Mouse (Mus musculus): ENCODE measurements around the gene Nom1.
A peak's percentile ranks its signal among the peaks of the same experiment; 100 is the strongest.
"Not testable (repeated sequence)": the region's sequence is repeated elsewhere in the genome, so short reads cannot be mapped to it uniquely, and the experiment has no call there.

Nom1 gene

DNA sequence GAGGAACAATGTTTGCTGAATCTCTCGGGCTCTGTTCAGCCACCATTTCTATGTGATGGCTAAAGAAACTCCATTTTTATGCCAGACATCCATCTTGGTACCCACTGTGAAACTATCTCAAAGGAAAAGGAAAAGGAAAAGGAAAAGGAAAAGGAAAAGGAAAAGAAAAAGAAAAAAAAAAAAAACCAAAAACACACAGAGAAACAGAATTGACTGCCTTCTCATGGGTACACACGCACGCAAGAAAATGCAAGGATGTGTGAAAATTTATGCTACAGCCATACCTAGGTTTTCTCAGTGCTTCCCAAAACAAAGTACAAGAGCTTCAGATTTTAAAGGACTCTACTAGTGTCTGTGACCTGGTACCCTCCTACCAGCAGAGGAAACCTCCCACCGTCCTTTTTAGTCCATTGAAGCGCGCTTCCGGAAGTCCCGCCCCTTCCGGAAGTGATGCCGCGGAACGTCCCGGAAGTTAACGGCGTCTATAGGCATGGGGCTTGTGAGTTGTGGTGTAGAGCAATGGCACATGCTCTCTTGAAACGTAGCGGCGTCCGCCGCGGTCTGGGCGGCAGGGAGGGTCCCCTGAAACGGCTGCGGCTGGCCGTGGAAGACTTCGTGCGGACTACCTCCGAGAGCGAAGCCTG lies at the start of gene Nom1:
Gene Nom1, plus strand, starts transcription at position 437 of the 644 bp plus-strand sequence.
- DNase-seq (ENCODE audit: low spot score in 2 of 2), result peak; percentile 82 to 84

DNA sequence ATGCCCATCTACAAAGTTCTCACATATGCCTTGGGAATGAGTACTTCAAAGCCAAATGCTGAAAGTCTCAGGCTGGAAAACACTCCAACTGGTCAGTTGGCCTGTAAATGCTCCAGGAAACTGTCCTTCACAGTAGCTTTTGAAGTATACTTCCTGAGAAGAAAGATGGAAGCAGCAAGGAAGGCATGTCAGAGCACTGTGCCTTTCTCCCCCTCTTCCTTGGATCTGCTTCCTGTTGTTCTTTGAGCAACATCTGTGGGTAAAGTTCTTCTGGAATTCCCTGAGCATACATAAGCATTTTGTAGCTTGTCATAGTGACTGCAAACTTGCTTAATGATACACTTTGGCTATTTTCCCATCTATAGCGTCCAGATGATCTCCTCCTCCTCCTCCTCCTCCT lies 46.9 kb upstream of the Nom1 start:
- DNase-seq (ENCODE audit: low spot score in 2 of 2), result no peak

DNA sequence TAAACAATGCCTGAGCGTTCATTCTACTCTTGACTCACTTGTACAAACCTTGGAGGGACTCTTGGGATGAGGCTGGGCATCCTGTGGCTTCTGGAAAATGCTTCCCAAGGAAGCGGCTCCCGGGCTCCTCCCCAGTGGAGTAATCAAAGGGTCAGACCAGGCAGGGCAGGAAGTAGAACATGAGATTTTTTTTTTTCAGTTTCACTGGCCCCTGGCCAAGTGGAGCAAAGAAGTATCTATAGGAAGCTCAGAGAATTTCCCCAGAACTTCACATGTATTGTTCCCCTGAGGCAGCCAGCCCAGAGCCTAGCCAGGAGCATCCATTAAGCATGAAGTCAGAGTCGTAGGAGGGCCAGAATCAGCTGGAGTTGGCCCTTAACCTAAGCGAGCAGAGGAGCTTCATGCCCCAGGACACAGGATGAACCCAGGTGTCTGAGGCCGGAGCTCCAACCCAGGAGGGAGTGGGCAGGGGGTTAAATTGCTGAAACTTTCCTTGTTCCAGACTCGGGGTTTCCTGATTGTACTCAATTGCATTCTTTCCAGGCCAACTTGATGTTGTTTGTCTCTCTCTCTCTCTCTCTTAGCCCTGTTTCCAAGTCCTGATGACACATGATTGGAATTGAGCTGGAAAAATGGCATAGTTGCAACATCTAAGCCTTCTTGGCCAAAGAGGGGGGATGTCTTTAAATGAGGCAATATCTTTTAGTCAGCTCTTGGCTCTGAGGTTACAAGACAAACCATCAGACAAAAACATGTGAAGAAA lies 46.1 kb upstream of the Nom1 start:
- DNase-seq (ENCODE audit: low spot score in 2 of 2), result no peak

DNA sequence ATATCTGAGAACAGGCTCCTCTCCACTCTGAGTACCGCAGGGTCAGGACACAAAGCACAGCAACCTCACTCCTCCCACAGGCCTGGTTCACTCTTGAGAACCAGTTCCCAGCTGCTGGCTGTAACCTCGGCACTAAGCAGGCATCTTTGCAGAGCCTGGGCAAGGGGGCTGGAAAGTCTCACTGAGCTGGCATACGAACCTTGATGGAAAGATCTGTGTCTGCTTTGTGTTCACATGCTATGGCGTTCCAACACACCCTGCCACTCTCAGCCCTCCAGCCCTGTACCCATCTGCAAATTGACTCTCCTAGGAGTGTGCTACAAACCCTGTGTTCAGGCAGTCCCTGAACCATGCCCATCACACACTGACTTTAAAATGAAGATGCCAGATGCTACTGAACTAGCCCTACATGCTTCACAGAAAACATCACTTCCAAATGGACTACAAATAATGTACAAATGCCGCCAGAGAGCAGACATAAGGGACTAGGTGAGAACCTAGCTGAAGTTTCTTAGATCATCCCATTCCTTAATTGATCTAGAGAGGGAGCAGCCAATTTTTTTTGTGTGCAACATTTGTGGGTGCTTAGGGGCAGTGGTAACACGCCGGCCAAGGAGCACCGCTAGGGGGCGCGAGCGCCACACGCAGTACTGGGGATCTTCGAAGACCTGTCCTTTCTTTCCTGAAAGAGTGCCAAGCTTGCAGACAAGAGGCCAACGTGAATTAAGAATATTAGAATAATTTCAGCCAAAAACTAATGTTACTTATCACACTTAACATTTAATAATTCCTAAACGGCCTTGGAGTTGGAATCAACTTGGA lies 45.3 kb upstream of the Nom1 start:
- peak; percentile 64 to 84 for DNase-seq (ENCODE audit: low spot score in 2 of 2)

DNA sequence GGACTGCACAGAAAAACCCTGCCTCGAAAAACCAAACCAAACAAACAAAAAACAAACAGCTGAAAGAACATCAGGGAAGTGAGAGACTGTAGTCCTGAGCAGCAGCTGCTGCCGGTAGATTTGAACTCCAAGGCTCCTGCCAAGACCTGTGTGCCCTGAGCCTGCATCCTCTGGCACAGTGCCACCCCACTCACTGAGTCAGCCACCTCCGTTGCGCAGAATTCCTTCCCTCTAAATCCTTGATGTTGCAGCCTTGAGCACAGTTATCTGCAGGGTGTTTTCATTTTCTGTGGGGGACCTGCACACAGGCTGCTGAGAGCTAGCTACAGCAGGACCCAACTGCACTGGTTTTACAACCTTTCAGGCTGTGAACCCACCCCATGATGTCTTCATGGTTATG lies 36.0 kb upstream of the Nom1 start:
- DNase-seq (ENCODE audit: low spot score in 2 of 2), result no peak

DNA sequence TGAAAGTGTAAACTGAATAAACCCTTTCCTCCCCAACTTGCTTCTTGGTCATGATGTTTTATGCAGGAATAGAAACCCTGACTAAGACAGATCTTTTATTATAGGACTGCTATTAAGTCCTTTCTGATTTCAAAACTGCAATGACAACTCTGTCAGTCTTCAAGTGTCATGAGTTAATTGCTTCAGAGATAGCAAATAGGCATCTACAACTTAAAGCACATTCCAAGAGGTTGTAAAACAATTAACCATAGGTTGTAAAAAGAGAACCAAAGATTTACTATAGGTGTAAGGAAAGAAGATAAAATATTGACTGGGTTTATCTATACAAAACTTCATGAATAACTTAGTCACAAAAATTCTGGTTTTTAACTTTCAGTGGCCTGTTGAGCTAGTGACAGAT lies 23.6 kb upstream of the Nom1 start:
- DNase-seq (ENCODE audit: low spot score in 2 of 2), result no peak

DNA sequence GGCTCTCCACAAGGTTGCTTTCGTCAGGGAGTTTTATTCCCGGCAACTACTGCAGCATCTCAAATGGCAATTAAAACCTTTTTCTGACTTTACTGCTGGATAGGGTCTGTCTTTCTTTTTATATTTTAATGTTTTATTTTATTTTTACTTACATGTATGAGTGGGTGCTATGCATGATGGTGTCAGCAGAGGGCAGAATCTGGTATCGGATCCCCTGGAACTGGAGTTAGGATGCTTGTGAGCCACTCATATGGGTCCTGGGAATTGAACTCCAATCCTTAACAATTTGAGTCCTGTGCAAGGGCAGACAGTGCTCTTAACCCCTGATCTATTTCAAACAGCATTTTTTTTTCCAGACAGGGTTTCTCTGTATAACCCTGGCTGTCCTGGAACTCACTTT lies 21.4 kb upstream of the Nom1 start:
- no peak for DNase-seq (ENCODE audit: low spot score in 2 of 2)

DNA sequence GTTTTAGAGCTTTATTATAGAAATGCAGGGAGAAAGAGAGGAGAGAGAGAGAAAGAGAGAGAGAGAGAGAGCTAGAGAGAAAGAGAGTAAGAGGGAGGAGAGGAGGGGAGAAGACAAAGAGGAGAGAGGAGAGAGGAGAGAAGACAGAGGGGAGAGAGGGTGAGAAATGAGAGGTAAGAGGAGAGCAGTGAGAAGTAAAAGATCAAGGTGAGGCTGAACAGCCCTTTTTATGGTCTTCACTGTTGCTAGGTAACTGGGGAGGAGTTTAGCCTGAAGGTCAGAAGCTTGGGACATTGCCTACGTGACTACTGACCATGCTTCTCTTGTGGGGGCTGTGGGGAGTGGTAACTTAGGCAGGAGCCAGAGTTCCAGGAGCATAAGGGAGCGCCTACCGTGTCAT lies 11.1 kb upstream of the Nom1 start:
- DNase-seq (ENCODE audit: low spot score in 2 of 2), result not testable (repeated sequence)

DNA sequence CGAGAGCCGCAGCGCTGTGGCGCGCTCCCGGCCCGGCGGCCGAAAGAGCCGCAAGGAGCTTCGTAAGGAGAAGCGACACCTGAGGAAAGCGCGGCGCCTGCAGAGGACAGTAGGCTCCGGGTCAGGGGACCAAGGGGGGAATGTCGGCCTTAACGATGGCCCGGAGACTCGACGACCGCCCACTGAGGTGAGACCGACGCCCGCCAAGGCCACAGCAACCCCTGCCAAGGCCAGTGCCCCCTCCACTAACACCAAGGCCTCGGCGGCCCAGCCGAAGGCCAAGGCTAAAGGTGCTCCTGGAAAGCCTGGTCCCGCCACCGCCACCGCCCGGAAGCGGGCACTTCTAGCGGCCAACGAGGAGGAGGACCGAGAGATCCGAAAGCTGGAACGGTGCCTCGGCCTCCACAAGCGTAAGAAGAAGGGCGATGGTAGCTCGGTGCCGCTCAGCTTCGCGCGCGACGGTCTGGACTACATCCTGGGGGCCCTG lies 451 bp downstream of the Nom1 start:
- peak in 1 of 2 experiments; percentile 28 for DNase-seq (ENCODE audit: low spot score in 2 of 2)

DNA sequence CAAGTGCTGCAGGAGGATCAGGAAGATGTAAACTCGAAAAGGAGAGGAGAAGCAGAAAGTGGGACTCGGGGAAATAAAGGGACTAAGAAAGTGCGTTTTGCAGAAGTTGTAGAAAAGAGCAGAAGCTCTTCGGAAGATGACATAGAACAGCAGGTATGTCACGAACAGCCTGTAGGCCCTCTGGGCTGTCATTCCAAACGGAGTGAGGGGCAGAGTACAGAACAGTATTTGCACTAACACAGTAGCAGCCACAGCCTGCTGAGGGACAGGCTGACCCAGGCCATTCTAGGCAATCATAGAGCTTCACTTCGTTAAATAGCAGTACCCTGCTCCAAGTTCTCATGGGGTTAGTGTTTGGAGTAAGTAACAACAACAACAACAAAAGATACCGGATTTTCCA lies 1.0 kb downstream of the Nom1 start:
- DNase-seq (ENCODE audit: low spot score in 2 of 2), result no peak

DNA sequence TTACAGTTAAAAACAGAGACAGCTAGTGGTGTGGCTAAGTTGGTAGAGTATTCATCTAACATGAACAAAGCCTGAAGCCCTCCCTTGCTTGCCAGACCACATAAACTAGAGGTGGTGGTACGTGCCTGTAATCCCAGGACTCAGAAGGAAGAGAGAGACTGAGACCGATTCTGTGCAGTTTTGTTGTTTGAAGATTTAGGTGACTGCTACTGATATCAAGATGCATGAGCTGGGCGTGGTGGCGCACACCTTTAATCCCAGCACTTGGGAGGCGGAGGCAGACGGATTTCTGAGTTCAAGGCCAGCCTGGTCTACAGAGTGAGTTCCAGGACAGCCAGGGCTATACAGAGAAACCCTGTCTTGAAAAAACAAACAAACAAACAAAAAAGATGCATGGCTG lies 2.3 kb downstream of the Nom1 start:
- not testable (repeated sequence) for DNase-seq (ENCODE audit: low spot score in 2 of 2)

DNA sequence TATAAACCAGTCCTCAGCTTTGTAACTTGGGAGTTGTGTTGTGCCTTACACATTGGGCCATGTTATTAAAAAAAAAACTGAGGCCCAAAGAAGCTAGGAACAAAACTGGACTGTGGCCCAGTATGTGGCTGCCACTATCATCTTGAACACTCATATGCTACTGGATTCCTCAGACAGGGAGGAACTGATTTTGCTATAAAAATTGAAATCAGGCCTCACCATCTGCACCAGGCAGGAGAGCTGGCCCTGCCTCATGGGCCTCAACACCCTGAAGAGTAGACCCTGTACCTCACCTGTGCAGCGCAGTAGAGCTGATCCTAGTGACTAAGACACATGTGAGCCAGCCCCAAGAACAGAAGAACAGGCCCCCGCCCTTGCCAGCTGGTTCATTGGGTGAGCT lies 10.8 kb downstream of the Nom1 start:
- no peak for DNase-seq (ENCODE audit: low spot score in 2 of 2)

DNA sequence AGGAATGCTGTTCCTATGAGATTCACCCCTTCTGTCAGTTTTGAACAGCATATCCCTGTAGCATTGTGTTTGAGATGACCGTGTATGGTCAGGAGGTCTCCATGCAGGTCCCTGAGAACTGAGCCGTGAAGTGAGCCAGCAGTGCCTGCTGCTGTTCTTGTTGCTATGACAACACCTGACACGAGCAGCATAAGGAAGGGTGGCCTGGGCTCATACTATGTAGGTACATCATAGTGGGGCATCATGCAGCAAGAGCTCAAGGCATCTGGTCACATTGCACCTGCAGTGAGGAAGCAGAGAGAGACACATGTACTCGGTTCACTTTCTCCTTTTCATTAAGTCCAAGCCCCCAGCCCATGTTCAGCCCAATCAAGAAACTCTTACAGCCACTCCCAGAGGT lies 17.9 kb downstream of the Nom1 start:
- no peak for DNase-seq (ENCODE audit: low spot score in 2 of 2)

DNA sequence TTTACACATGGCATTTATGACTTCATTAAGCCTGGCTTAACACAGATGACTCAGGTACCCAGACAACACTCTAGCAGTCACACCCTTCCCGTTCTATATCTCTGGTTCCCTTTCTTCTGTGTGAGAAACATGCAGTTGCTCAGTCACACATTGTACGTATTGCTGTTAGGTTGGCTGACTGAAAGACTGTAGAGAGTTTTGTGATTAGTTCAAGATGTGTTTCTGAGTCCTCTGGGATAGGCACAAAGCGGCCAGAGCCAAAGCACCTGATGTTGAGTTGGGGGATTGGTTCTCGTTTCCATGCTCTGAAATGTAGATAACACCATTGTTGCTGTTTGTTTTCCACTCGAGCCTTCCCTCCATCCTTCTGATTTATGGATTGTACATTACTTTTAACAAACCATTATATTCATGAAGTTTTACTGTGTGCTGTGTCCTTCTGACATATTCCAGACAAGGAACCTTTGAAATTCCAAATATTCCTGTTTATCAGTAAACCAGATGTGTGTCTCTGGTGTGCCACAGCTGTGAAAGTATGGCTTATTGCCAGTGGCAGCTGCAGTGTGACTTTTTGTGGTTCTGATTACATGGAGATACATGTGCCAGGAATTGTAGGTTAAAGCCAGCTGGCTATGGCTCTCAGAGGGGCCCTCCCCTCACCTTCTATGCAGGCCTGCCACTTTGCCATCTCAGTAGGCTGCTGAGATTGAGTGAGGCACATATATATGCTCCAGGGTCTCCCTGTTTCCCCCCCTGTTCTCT lies 22.6 kb downstream of the Nom1 start:
- no peak for DNase-seq (ENCODE audit: low spot score in 2 of 2)

DNA sequence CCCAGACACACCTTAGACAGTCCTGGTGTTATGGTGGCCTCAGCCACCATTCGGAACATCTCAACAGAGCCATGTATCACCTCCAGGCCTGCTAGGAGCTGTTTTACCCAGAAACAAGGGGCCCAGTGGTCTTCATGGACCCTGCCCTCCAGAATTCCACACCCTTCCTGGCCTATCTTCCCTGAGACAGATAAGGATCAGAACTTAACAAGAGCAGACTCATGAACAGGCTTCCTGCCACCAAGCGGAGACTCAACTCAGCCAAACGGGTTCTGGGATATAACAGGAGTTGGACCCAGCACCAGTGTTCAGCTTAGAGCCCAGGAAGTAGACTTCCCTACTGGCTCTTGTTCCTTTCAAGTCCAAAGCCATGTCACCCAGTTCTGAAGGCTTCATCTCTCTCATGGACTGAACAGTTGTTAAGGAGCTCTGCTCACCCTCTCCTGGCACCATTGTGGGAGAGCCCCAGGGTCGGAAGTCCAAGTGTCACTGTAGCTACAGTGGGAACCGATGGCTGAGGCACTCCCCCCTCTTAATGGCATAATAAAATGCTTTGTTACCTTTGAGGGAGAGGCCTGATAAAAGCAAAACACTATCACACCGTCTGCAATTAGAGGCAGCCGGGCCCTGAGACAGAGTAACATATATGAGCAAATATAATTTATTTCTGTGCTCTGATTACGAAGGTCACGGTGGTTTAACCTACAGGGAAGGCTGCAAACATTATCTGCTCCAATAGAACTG lies 28.7 kb downstream of the Nom1 start:
- no peak for DNase-seq (ENCODE audit: low spot score in 2 of 2)

DNA sequence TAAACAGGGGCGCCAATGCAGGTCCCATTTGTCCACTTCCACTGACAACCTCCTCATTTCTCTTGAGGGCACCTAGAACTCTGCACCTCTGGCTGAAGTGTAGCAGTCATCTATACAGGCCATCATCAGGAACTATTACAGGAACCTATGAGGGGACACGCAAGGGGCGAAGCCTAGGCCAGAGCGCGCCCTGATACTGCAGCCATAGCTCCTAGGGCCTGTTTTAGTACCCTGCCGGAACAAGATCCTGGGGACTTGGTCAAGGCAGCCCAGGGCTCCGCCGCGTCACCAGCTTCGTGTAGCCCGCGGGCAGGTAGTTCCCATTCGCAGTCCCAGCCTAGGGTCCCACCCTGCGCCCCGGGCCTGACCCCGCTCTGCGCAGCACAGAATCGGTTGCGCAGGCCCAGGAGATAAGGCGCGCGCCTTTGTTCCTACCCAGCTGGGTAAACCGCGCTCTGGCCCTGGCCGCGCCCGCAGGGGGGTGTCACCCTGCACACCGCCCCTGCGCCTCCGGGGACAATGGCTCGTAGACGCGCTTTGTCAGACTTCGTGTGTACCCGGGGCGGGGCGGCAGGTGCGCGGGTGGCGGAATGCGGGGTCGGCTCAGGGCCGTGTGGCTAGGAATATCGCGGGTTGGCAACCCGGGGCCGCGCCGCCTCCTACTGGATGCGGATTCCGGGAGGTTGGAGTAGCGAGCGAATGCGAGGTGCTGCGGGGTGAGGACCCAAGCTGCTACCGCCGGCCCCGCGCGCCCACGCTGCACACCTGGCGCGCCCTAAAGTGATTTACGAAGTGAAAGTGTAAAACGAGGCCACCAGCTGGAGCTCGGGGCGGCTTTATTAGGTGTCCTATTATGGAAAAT lies 33.3 kb downstream of the Nom1 start:
- DNase-seq (ENCODE audit: low spot score in 2 of 2), result no peak

DNA sequence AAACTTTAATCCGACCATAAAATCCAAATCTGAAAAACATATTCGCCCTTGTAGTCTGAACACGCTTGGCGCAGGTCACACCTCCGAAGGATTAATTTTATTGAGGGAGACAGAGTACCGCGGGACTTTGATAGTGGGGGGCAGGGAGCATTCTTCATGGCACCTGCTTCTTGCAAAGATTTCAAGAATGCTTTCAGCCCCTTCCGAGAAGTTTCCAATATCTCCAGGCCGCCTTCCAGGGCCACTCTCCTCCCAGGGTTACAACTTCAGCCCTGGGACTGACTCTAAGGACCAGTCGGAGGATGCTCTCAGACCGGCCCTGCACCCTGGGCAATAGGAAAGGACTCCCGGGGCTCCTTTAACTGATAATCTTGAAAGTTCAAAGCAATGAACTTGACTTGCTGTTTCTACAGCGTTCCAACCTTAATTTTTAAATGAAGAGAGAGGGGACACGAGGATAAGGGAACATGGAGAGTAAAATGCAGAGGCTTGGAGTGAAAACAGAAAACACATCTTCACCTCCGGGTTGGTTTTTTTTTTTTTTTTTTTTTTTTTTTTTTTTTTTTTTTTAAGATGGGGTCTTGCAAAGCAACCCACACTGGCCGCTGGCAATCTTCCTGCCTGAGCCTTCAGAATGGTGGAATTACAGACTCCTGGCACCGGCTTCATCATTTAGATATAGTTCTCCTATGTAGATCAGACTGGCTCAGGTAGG lies 34.0 kb downstream of the Nom1 start:
- no peak for DNase-seq (ENCODE audit: low spot score in 2 of 2)

DNA sequence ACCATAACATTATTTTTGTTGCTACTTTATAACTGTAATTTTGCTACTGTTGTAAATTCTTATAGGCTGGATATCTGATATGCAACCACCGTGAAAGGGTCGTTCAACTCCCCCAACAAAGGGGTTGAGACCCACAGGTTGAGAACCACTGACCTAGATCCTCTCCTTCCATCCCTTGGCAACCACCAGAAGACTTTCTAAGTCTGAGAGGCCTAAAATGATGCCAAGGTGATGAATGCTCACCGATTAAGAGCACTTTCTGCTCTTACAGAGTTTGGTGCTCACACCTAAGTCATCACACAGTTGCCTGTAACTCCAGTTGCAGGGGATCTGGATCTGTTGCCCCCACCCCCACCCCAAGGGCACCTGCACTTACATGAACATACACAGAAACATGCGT lies 35.0 kb downstream of the Nom1 start:
- DNase-seq (ENCODE audit: low spot score in 2 of 2), result no peak

DNA sequence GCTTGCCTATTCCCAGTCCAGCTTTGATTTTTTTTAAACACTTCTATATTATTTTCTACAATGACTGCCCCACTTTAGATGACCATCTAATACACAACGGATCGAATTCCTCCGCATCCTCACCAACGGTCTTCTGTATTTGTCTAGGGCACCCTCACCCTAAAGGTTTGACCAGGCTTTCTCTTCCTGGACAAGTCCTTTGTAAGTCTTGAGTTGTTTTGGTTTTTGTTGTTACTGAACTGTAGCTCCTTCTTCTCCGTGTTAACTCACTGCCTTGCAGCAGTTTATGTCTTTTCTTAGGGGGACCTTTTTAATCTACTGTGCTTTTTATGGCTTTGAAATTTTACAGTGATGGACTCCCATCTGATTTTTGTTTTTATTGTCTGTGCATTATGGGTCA lies 35.8 kb downstream of the Nom1 start:
- no peak for DNase-seq (ENCODE audit: low spot score in 2 of 2)

Data from urinary bladder, postnatal 4 days (tissue).